Mouse (Mus musculus) liver, adult 2 months (tissue): ENCODE measurements around the gene Pstpip1.

ENCODE experiments used
- CTCF ChIP-seq: fragments of 200-500 bp; IDR thresholded peaks from 2 replicates; pipeline ENCODE4 v1.5.1; 2011; ENCODE audit warnings: low read depth, low read length, control low read depth
- POLR2A ChIP-seq: fragments of 200-500 bp; IDR thresholded peaks from 2 replicates; pipeline ENCODE4 v1.6.1; 2011; ENCODE audit warnings: low read length, control low read depth; ENCODE audit not compliant: insufficient read depth; ENCODE audit errors: extremely low read depth

- TF ChIP-seq CTCF (no peak), POLR2A (no peak)
Observed at GRCm38 (mm10) chr9:56086524-56086923, 3.2 kb upstream of the Pstpip1 start.
